Mouse (Mus musculus) midbrain, embryonic 11.5 days (tissue): ENCODE data around the gene Cemip. TPM values are rescaled to one million over a fixed set of nuclear protein-coding genes. Genes with fewer than 3 reads are reported as not detected.
A peak's percentile ranks its signal among the peaks of the same experiment; 100 is the strongest.

Source experiments
- ATAC-seq: fragments of 200-750 bp; cut with Nextera tagmentation; 2 replicates; pipeline ENCODE4 v1.8.0; 2017; ENCODE audit warnings: moderate TSS enrichment, moderate library complexity; ENCODE audit not compliant: low FRiP score
- DNase-seq: peaks from one replicate; pipeline ENCODE4 v3.0.0; 2015; ENCODE audit warnings: low spot score; ENCODE audit errors: missing footprints
- H3K27ac ChIP-seq: fragments of 300-500 bp; sonication (generic); 2 replicates; pipeline ENCODE4 v1.5.1; 2014; ENCODE audit warnings: low read depth, low read length
- H3K27me3 ChIP-seq: fragments of 300-500 bp; sonication (generic); 2 replicates; pipeline ENCODE4 v1.6.1; 2014; ENCODE audit warnings: mild to moderate bottlenecking, low read length, moderate library complexity, mixed read lengths; ENCODE audit not compliant: control insufficient read depth, insufficient read depth
- H3K36me3 ChIP-seq: fragments of 300-500 bp; sonication (generic); 2 replicates; pipeline ENCODE4 v1.6.1; 2014; ENCODE audit warnings: mild to moderate bottlenecking, low read length, moderate library complexity, mixed read lengths; ENCODE audit not compliant: control insufficient read depth, insufficient read depth
- H3K4me1 ChIP-seq: fragments of 300-500 bp; sonication (generic); 2 replicates; pipeline ENCODE4 v1.6.1; 2014; ENCODE audit warnings: low read length; ENCODE audit not compliant: control insufficient read depth, insufficient read depth
- H3K4me2 ChIP-seq: fragments of 300-500 bp; sonication (generic); 2 replicates; pipeline ENCODE4 v1.6.1; 2014; ENCODE audit warnings: mild to moderate bottlenecking, moderate library complexity
- H3K4me3 ChIP-seq: fragments of 300-500 bp; sonication (generic); 2 replicates; pipeline ENCODE4 v1.5.1; 2014; ENCODE audit warnings: low read depth, low read length
- H3K9ac ChIP-seq: fragments of 300-500 bp; sonication (generic); 2 replicates; pipeline ENCODE4 v1.6.1; 2014; ENCODE audit warnings: low read length
- H3K9me3 ChIP-seq: fragments of 300-500 bp; sonication (generic); 2 replicates; pipeline ENCODE4 v1.6.1; 2016; ENCODE audit warnings: low read length; ENCODE audit not compliant: control insufficient read depth
- WGBS: fragments of 180-500 bp; shearing (Covaris S2); extraction: QIAGEN DNeasy Blood & Tissue Kit; methylation state at CpG from one replicate; pipeline ENCODE4 v1.1.7; 2014; 5-methylcytosine and 5-hydroxymethylcytosine counted together
- polyA plus RNA-seq: library from polyadenylated mRNA; unstranded; fragments of >200 nt; fragmentation: Nextera tagmentation; extraction: Ambion mirVana; gene quantifications from 2 replicates; pipeline ENCODE4 v1.2.1, GENCODE M21; 2014

Gene Cemip
- polyA plus RNA-seq, 1 experiment from 2014 or later = 0.63 TPM

GRCm38 (mm10) chr7:84106942-84107341, 20.6 kb upstream of the Cemip start:
- Histone ChIP-seq H3K9ac (no peak overlapping the region), H3K4me2 (no peak overlapping the region), H3K4me1 (no peaks in the 10 kb centered on the region), H3K27ac (no peak overlapping the region), H3K9me3 (no peaks in the 10 kb centered on the region), H3K36me3 (peaks cover 10% of the 10 kb centered on the region), H3K4me3 (no peak overlapping the region), H3K27me3 (no peaks in the 10 kb centered on the region)
- ATAC-seq (no peak), DNase-seq (no peak)
- 100% methylated on average over 1 of the region's 1 CpGs for WGBS

GRCm38 (mm10) chr7:84102589-84102988, 16.3 kb upstream of the Cemip start:
- 84% methylated on average over 1 of the region's 1 CpGs for WGBS
- DNase-seq (no peak), ATAC-seq (no peak)
- no peaks in the 10 kb centered on the region for H3K9me3 ChIP-seq
- H3K9ac ChIP-seq = no peak overlapping the region
- H3K27me3 ChIP-seq = no peaks in the 10 kb centered on the region
- H3K36me3 ChIP-seq = no peaks in the 10 kb centered on the region
- no peak overlapping the region for H3K4me3 ChIP-seq
- no peak overlapping the region for H3K4me2 ChIP-seq
- no peaks in the 10 kb centered on the region for H3K4me1 ChIP-seq
- no peak overlapping the region for H3K27ac ChIP-seq

GRCm38 (mm10) chr7:84100672-84101071, 14.4 kb upstream of the Cemip start:
- no peaks in the 10 kb centered on the region for H3K4me1 ChIP-seq
- H3K27ac ChIP-seq = no peak overlapping the region
- H3K4me2 ChIP-seq = no peak overlapping the region
- WGBS = 89% methylated on average over 3 of the region's 3 CpGs
- no peak for ATAC-seq
- no peak overlapping the region for H3K4me3 ChIP-seq
- no peak overlapping the region for H3K9ac ChIP-seq
- no peaks in the 10 kb centered on the region for H3K27me3 ChIP-seq
- no peaks in the 10 kb centered on the region for H3K36me3 ChIP-seq
- H3K9me3 ChIP-seq = no peaks in the 10 kb centered on the region
- no peak for DNase-seq

- WGBS = 96% methylated on average over 1 of the region's 1 CpGs
- no peak for ATAC-seq
- H3K4me1 ChIP-seq = no peaks in the 10 kb centered on the region
Measured at GRCm38 (mm10) chr7:84098098-84098497, 11.8 kb upstream of the Cemip start.

GRCm38 (mm10) chr7:84096501-84096900, 10.2 kb upstream of the Cemip start:
- Histone ChIP-seq H3K9me3 (no peaks in the 10 kb centered on the region), H3K36me3 (no peaks in the 10 kb centered on the region), H3K27me3 (no peaks in the 10 kb centered on the region), H3K9ac (no peak overlapping the region), H3K4me1 (no peaks in the 10 kb centered on the region), H3K27ac (no peak overlapping the region), H3K4me2 (no peak overlapping the region), H3K4me3 (no peak overlapping the region)
- no peak for ATAC-seq
- no peak for DNase-seq
- WGBS = 78% methylated on average over 6 of the region's 6 CpGs

More at GRCm38 (mm10) chr7:84098098-84098497, 11.8 kb upstream of the Cemip start:
- Histone ChIP-seq H3K9me3 (no peaks in the 10 kb centered on the region), H3K4me2 (no peak overlapping the region), H3K9ac (no peak overlapping the region), H3K27ac (no peak overlapping the region), H3K27me3 (no peaks in the 10 kb centered on the region), H3K36me3 (no peaks in the 10 kb centered on the region), H3K4me3 (no peak overlapping the region)
- no peak for DNase-seq

GRCm38 (mm10) chr7:84090793-84091192, 4.5 kb upstream of the Cemip start:
- no peaks in the 10 kb centered on the region for H3K36me3 ChIP-seq
- H3K4me2 ChIP-seq = no peak overlapping the region

GRCm38 (mm10) chr7:84089777-84090176, 3.5 kb upstream of the Cemip start:
- no peak for ATAC-seq
- Histone ChIP-seq H3K36me3 (no peaks in the 10 kb centered on the region), H3K9me3 (no peaks in the 10 kb centered on the region)

More at GRCm38 (mm10) chr7:84090793-84091192, 4.5 kb upstream of the Cemip start:
- WGBS = 83% methylated on average over 4 of the region's 4 CpGs
- Histone ChIP-seq H3K27me3 (peaks cover 3% of the 10 kb centered on the region), H3K9ac (no peak overlapping the region), H3K4me3 (no peak overlapping the region), H3K27ac (no peak overlapping the region), H3K9me3 (no peaks in the 10 kb centered on the region), H3K4me1 (peaks cover 3% of the 10 kb centered on the region)
- DNase-seq (no peak), ATAC-seq (no peak)

GRCm38 (mm10) chr7:84088971-84089370, 2.7 kb upstream of the Cemip start:
- WGBS = 26% methylated on average over 4 of the region's 4 CpGs
- no peak overlapping the region for H3K27ac ChIP-seq
- peaks cover 16% of the 10 kb centered on the region for H3K27me3 ChIP-seq
- no peak overlapping the region for H3K4me3 ChIP-seq
- H3K36me3 ChIP-seq = no peaks in the 10 kb centered on the region
- H3K9ac ChIP-seq = no peak overlapping the region
- no peaks in the 10 kb centered on the region for H3K9me3 ChIP-seq
- H3K4me2 ChIP-seq = no peak overlapping the region
- DNase-seq (peak; percentile 94), ATAC-seq (no peak)
- peaks cover 8% of the 10 kb centered on the region for H3K4me1 ChIP-seq

More at GRCm38 (mm10) chr7:84089777-84090176, 3.5 kb upstream of the Cemip start:
- H3K4me3 ChIP-seq = no peak overlapping the region
- no peak for DNase-seq
- no peak overlapping the region for H3K9ac ChIP-seq
- H3K4me1 ChIP-seq = peaks cover 8% of the 10 kb centered on the region
- H3K27me3 ChIP-seq = peaks cover 13% of the 10 kb centered on the region
- H3K27ac ChIP-seq = no peak overlapping the region
- H3K4me2 ChIP-seq = no peak overlapping the region
- WGBS = 26% methylated on average over 1 of the region's 1 CpGs

- DNase-seq (no peak), ATAC-seq (no peak)
- Histone ChIP-seq H3K36me3 (no peaks in the 10 kb centered on the region), H3K9me3 (no peaks in the 10 kb centered on the region), H3K4me3 (no peak overlapping the region), H3K27ac (no peak overlapping the region), H3K27me3 (peaks cover 17% of the 10 kb centered on the region), H3K4me2 (no peak overlapping the region), H3K4me1 (peaks cover 8% of the 10 kb centered on the region), H3K9ac (no peak overlapping the region)
- 83% methylated on average over 3 of the region's 3 CpGs for WGBS
Measured at GRCm38 (mm10) chr7:84088191-84088590, 1.9 kb upstream of the Cemip start.
